ENCODE assay signal across 29 mouse cellular contexts in the genomic region with DNA sequence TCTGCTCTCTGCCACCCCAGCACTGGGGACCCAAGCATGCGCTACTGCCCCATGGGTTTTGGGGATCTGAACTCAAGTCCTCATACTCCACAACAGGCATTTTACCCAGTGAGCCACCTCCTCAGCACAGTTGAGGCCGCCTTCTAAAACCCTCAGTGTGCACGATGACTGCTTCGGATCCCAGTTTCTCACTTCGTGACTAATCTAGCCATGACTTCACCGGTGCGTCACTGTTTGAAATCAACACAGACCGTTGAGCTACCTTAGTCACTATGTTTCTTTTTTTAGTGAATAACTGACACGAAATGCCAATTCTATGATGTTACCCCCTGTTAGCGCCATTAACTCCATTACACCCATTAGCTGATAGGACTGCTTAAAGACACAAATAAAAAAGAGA. TPM values are rescaled to one million over a fixed set of nuclear protein-coding genes. Genes with fewer than 3 reads are reported as not detected.
DNase-seq lines count a peak whose midpoint lies in the region; ATAC-seq and TF ChIP-seq lines count a peak whose summit lies in the region.
"Had no signal": no experiment of that assay in that cellular context is flagged by ENCODE, and none has a peak within 500 bp of the region (broad histone marks: within the 10 kb centered on the region; RNA-seq: fewer than 3 reads in every experiment).

No protein-coding gene starts in this region.

- no peaks in the 10 kb centered on the region for H3K9me3 ChIP-seq in liver, postnatal 0 days (ENCODE audit: low read length)
- H3K9me3 ChIP-seq in liver, embryonic 12.5 days (replicated peaks): no peaks in the 10 kb centered on the region
- H3K9me3 ChIP-seq: forebrain, embryonic 12.5 days; heart, embryonic 12.5 days; liver, embryonic 15.5 days; megakaryocyte, embryonic 14.5 days; midbrain, embryonic 12.5 days; neural tube, embryonic 12.5 days had no signal

- no peak for TF ChIP-seq EP300 in liver, postnatal 0 days (IDR thresholded peaks at IDR 0.05; ENCODE audit: low read depth)

- no peaks in the 10 kb centered on the region for H3K27me3 ChIP-seq in liver, postnatal 0 days (ENCODE audit: insufficient read depth, low read length)
- peaks cover 25% of the 10 kb centered on the region for H3K27me3 ChIP-seq in liver, embryonic 12.5 days (replicated peaks)
- H3K27me3 ChIP-seq: heart, embryonic 12.5 days; neural tube, embryonic 12.5 days; Patski had no signal

- H3K4me2 ChIP-seq in liver, postnatal 0 days (ENCODE audit: low read depth, low read length): no peak overlapping the region
- no peak overlapping the region for H3K4me2 ChIP-seq in liver, embryonic 12.5 days
- H3K4me2 ChIP-seq: forebrain, embryonic 12.5 days; heart, embryonic 12.5 days; liver, embryonic 15.5 days; midbrain, embryonic 12.5 days; neural tube, embryonic 12.5 days had no signal

- no peak for ATAC-seq in liver, postnatal 0 days
- ATAC-seq in liver, embryonic 12.5 days: no peak
- ATAC-seq: forebrain, postnatal 0 days; hindbrain, embryonic 16.5 days; Patski had no signal

- peak; percentile 75 for DNase-seq in adrenal gland, adult 2 months
- DNase-seq in adrenal gland, adult 18-20 months (ENCODE audit: low spot score in 2 of 2): no peak
- DNase-seq in gastrocnemius, adult 2 months: no peak
- DNase-seq in gastrocnemius, postnatal 4 days (ENCODE audit: low spot score in 2 of 2): no peak
- no peak for DNase-seq in liver, postnatal 0 days
- no peak for DNase-seq in lung, adult 18-20 months
- DNase-seq: cerebellum, postnatal 14 days; forebrain, postnatal 0 days; gastrocnemius, postnatal 25 days; heart, adult 18-20 months; heart, postnatal 10 days; kidney, adult 2 months; kidney, postnatal 36 days; left cerebral cortex, postnatal 4 days; lung, postnatal 4 days; right cerebral cortex, postnatal 14 days; thymus, postnatal 14 days had no signal

- H3K4me1 ChIP-seq in liver, postnatal 0 days (ENCODE audit: insufficient read depth): peaks cover 30% of the 10 kb centered on the region
- peaks cover 6% of the 10 kb centered on the region; the same call in 1 of the 2 replicates for H3K4me1 ChIP-seq in liver, embryonic 12.5 days

- intact Hi-C loops in gastrocnemius, adult 2 months (cut with DNase I): loop anchor here (2.0 kb wide), 1 partner anchor 29 kb away; no protein-coding TSS in a partner anchor

- WGBS in liver, postnatal 0 days (ENCODE audit: insufficient replicate concordance): 85% methylated on average over 10 of the region's 10 CpGs
- WGBS in liver, embryonic 12.5 days (ENCODE audit: insufficient replicate concordance): 80% methylated on average over 10 of the region's 10 CpGs

- H3K4me3 ChIP-seq in gastrocnemius, adult 2 months: no peak overlapping the region
- H3K4me3 ChIP-seq in liver, postnatal 0 days (ENCODE audit: low read depth, low read length): no peak overlapping the region
- no peak overlapping the region for H3K4me3 ChIP-seq in liver, embryonic 12.5 days
- H3K4me3 ChIP-seq: forebrain, embryonic 12.5 days; heart, embryonic 12.5 days; layer of hippocampus, adult 2 months; liver, embryonic 15.5 days; megakaryocyte, embryonic 14.5 days; midbrain, embryonic 12.5 days; myocyte; neural tube, embryonic 12.5 days had no signal

- peaks cover 8% of the 10 kb centered on the region; the same call in 1 of the 2 replicates for H3K36me3 ChIP-seq in liver, postnatal 0 days (replicated peaks; ENCODE audit: insufficient read depth, low read length)
- no peaks in the 10 kb centered on the region for H3K36me3 ChIP-seq in liver, embryonic 12.5 days
- H3K36me3 ChIP-seq: forebrain, embryonic 12.5 days; G1E had no signal

- peak overlapping the region; percentile 97 for H3K27ac ChIP-seq in gastrocnemius, adult 2 months
- H3K27ac ChIP-seq in liver, postnatal 0 days (ENCODE audit: low read depth): peak overlapping the region; percentile 82; the same call in 1 of the 2 replicates
- H3K27ac ChIP-seq in liver, embryonic 12.5 days: no peak overlapping the region
- H3K27ac ChIP-seq: forebrain, embryonic 12.5 days; layer of hippocampus, adult 2 months; liver, embryonic 15.5 days; midbrain, embryonic 12.5 days; neural tube, embryonic 12.5 days had no signal

- H3K9ac ChIP-seq in liver, postnatal 0 days (replicated peaks): no peak overlapping the region
- no peak overlapping the region for H3K9ac ChIP-seq in liver, embryonic 12.5 days
- H3K9ac ChIP-seq: forebrain, embryonic 12.5 days; forebrain, postnatal 0 days; heart, embryonic 12.5 days; liver, embryonic 15.5 days; midbrain, embryonic 12.5 days; neural tube, embryonic 12.5 days had no signal

- TF ChIP-seq CTCF in gastrocnemius, adult 2 months (IDR thresholded peaks at IDR 0.05): no peak
- TF ChIP-seq CTCF in liver, postnatal 0 days (IDR thresholded peaks at IDR 0.05; ENCODE audit: low read depth): no peak

RNA-seq across cellular contexts. Expression of gene Nfil3, which starts 7.4 kb away (rescaled TPM):
- 10 to 100 TPM; 19.6 to 85.0 TPM for total RNA-seq in adrenal gland, adult 2 months (2021)
- polyA plus RNA-seq in adrenal gland, adult 2 months (2012; rRNA removed): 7.6 TPM in 2 replicates
- 10 to 100 TPM; 54.5 to 54.7 TPM for total RNA-seq in adrenal gland, adult 18-20 months (2021)
- 100 to 1,000 TPM in 1 of 2 experiments, 10 to 100 TPM in 1; 40.2 to 137 TPM for total RNA-seq in gastrocnemius, adult 2 months (2021)
- 10 to 100 TPM; 21.0 to 22.8 TPM for total RNA-seq in gastrocnemius, postnatal 4 days (2021)
- polyA plus RNA-seq in liver, postnatal 0 days (2015; fragmentation: Nextera tagmentation; extraction: Ambion mirVana): 9.3 and 10.9 TPM in 2 replicates
- polyA plus RNA-seq in liver, embryonic 12.5 days (2016; fragmentation: Nextera tagmentation; extraction: Ambion mirVana): 5.0 and 5.4 TPM in 2 replicates

RNA-seq across cellular contexts. Expression of gene Auh, which starts 43.9 kb away (rescaled TPM):
- total RNA-seq in adrenal gland, adult 2 months (2021): 100 to 1,000 TPM; 119 to 135 TPM
- polyA plus RNA-seq in adrenal gland, adult 2 months (2012; rRNA removed): 28.9 and 36.9 TPM in 2 replicates
- total RNA-seq in adrenal gland, adult 18-20 months (2021): 100 to 1,000 TPM; 126 to 138 TPM
- total RNA-seq in gastrocnemius, adult 2 months (2021): 10 to 100 TPM; 74.0 to 94.1 TPM
- 10 to 100 TPM; 46.6 to 47.2 TPM for total RNA-seq in gastrocnemius, postnatal 4 days (2021)
- polyA plus RNA-seq in liver, postnatal 0 days (2015; fragmentation: Nextera tagmentation; extraction: Ambion mirVana): 33.2 and 37.4 TPM in 2 replicates
- 30.1 and 32.6 TPM in 2 replicates for polyA plus RNA-seq in liver, embryonic 12.5 days (2016; fragmentation: Nextera tagmentation; extraction: Ambion mirVana)
